Mouse (Mus musculus) spleen, postnatal 14 days (tissue): ENCODE results near the gene Cldn17.

Experiments used
- DNase-seq, 2 experiments: peaks; one replicate each; pipeline ENCODE4 v3.0.0; 2021 to 2022; ENCODE audit warnings: low spot score in 2 of 2

Cldn17 gene

DNA sequence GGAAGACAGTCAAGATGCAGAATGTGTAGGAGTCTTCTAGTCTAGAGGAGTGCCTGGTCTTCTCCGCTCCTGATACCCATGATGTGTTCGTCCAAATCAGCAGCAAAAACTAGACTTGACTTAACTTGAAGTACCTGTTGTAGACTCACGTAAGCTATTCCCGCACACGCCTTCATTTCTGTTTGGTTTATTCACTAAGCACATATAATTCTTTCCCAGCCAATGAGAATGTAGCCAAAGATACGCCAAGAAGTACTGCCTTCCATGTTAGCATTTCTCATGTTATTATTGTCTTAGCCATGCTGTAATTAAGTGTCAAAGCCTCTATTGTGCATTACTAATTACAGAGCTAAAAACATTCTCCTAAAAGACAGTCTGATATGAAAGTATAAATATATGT is at the start of gene Cldn17:
TSS of gene Cldn17 (minus strand) at position 101 of the 400 bp plus-strand sequence.
- no peak for DNase-seq

DNA sequence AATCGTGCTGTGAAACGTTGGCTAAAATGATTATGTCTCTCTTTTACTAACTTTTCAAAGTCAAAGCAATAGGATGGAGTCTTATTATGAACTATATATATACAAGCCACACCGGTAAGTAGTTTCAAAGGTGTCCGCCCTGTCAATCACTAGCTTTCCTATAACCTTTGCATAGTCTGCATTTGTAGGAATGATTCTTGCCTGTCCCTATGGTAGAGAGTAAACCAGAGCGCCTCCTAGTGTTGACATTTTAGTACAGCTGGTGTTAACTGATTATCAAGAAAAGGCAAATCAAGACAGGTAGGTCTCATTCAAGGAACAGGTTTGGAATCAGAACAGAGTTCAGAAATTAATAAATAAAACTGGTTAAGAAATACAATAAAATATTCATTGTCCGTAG is 35.7 kb upstream of the Cldn17 start:
- DNase-seq = no peak

DNA sequence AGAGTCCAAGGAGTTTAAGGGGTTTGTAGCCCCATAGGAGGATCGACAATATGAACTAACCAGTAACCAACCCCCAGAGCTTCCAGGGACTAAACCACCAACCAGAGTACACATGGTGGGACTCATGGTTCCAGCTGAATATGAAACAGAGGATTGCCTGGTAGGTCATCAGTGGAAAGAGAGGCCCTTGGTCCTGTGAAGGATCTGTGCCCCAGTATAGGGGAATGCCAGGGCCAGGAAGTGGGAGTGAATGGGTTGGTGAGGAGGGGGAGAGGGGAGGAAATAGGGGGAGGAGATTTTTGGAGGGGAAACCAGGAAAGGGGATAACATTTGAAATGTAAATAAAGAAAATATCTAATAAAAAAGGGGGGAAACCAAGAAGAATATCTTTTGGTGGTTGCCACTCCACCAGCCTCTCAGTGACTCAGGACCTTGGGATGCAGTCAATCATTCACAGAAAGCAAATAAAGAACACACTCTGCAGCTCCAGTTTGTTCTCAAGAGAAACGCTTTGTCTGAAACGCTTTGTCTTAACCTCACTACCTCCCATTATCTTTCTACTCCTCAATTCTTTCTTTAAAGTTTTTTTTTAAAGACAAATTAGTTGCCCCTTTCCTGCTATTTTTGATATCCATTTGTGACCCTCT is 33.2 kb upstream of the Cldn17 start:
- no peak for DNase-seq

DNA sequence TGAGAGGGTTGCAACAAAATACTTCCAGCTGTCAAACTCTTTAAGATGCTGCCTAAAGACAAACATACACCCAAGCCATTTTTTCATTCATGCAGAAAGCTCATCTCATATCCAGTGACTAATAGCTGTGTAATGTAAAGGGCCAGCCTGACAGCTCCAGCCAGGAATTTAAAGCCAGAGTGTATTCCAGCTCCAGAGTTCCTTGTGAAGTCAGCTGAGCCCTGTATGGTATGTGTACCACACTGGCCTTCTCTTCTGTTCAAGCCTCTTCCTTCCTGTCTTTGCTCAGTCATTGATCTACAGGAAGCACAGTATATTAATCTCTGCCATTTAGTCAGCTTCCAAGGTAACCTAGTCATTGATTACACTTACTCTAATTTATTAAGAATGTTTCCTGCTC is 4.6 kb upstream of the Cldn17 start:
- no peak for DNase-seq

DNA sequence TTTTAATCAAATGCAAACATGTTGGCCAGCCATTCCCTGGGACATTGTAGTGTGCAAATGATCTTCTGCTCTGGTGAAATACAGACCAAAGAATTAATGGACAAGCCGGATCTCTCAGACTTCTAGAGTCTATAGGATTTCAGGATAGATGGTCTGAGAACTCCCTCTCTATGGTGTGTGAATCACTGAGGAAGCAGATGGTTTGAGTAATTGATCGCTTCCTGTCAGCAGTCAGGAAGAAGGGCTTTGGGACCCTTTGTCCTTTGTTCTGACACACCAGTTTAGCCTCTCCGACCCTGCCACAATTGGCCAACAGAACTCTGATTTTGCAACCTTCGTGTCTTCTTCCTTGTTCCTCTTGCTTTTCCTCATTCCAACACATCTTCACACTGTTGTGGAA is 1.4 kb upstream of the Cldn17 start:
- DNase-seq = no peak

DNA sequence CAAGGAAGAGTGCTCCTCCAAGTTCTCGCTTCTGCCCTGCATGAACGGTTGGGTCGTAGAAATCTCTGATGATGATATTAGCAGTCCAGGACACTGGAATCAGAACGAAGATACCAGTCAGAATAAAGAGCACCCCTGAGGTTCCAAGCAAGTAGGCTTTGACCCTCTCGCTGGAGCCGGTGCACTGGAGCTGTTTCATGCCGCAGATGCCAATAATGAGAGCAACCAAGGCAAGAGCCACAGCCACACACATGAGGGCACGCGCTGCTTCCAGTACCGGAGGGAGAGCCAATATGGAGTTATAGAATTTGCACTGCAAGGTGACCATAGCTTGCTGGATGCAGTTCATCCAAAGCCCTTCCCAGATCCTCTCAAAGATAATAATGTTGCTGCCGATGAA is 440 bp downstream of the Cldn17 start:
- no peak for DNase-seq

DNA sequence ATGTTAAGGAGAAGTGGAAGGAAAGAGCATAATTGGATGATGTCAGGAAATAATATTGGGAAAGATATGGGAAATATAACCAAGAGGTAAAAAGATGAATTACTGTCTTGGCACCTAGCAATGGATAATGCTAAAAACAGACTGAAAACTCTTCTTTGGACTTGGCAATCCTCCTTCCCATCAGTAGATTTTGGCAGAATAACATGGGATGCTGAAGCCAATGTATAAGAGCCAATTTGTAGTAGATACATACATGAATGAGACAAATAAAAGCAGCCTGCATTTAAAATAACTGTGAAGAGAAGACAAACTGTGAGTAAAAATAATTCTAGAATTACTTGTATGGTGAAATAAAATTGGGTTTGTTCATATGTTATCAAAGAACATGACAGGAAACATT is 18.7 kb downstream of the Cldn17 start:
- DNase-seq = no peak

DNA sequence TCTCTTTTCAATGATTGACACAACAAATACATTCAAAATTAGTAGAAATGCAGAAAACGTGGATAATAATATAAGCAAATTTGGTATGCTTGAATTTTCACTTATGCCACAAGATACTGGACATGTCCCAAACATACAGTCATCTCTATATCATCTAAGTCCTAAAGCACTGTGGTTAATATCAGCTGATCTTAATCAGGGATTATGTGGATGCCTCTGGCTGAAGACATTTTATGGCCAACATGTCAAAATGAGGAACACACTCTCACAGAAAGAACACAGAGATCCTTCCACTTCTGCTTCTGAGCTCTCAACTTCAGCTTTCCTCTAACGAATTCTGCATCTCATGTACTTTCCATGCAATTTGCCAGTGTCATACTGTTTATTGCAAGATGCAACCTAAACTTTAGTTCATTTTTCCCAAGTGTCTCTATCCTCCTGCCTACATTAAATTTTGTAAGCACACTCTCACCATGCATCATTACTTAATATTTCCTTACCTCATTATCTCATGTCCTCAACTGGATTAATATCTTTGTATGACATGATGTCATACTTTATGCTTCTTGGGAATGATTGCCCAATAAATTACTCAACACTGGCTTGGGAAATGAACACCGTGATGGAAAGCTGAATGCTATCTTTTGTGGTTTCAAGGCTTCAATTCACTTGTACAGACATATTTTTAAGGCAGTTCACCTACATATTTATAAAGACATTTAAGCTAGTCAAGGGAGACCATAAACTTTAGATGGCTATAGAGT is 26.6 kb downstream of the Cldn17 start:
- DNase-seq = no peak

DNA sequence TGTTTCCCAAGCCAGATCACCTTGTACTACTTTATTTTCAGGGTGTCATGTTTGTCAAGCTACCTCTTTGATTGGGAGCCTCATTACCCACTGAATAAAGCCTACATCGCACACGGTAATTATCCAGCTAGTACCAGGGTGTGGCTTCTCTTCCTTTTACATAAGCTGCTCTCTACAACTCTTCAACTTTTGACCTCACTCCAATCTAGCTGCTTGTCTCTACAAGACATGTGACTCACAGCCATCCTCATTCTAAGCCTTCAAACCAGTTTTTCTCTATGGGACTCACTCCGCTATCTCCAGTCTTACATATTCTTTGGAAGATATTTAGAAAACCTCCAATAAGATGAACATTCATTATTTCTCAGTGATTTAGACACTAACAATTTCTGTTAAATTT is 43.5 kb downstream of the Cldn17 start:
- DNase-seq = no peak
